Mouse (Mus musculus): ENCODE measurements at regions not wholly inside any gene's neighbourhood (a gene's known extent, or its start where the extent isn't known, plus 50 kb on each side); places are given as distances from the start of the nearest gene placed in this dataset.

DNA sequence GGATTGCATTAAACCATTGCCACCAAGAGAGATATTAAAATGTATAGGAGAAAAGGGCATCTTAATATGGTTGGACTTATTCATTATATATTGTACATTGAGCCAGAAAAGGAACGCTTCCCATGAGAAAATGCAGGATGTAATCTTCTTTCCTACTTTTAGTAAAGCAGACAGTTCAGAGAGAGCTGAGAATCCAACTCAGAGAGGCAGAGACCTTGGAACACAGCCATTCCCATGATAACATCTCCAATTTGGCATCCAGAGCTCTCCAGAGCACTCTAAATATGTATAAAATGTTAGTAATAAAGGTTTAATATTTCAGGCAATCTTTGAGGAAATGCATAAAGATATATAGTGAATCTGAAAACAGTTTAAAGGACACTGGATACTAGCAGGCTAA is 199.3 kb upstream of the Asb5 start:
- DNase-seq (ENCODE audit: low read depth, low spot score) = no peak

DNA sequence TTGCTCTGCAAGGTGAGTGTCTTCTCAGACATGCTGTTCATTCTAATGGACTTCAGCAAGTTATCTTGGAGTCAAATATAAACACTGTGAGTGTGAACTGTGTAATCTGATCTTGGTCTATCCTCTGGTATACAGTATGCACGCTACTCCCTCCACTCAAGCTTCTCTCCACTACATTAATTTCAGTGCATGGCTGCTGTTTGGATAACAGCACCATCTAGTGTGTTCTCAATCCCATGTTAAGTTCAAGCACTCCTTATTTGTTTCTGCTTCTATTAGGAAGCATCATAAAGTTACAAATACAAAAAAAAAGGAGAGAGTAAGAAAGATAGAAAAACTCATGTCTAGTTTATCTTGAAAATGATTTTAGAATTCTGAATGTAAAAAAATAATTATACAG is 197.5 kb upstream of the Asb5 start:
- DNase-seq (ENCODE audit: low read depth, low spot score) = no peak

DNA sequence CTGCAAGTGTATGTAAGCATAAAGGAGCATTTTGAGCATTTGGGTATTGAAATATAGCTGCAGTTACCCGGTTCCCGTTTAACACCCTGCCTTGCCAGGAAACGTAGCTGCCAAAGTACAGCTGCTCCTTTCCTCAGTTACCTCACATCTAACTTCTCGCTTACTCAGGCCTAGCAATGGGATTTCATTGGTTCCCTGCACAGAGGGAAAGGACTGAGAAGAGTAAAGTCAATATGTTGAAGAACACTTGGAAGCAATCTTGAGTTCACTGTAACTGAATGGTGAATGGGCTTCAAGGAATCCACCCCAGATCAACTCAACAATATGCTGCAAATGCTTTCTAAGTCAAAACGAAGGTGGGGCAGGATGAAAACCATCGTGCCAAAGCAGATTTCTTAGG is 178.3 kb upstream of the Asb5 start:
- DNase-seq (ENCODE audit: low read depth, low spot score) = no peak

DNA sequence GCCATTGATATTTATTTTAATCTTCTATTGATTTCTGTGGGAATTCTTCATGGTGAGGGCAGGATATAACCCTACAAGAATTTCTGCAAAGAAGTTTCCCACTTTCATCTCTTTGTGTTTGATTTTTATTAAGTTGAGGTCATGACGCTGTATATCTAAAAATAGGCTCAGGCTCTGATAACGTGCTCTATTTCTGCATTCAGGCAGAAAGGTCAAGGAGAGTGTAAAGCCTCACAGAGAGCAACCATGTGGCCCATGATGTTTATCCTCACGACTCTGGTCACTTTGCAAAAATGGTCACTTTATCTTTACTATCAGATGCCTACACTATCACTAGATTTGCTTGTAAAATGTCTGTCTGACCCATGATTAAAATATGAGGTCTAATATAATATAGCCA is 167.7 kb upstream of the Asb5 start:
- DNase-seq (ENCODE audit: low read depth, low spot score) = no peak

DNA sequence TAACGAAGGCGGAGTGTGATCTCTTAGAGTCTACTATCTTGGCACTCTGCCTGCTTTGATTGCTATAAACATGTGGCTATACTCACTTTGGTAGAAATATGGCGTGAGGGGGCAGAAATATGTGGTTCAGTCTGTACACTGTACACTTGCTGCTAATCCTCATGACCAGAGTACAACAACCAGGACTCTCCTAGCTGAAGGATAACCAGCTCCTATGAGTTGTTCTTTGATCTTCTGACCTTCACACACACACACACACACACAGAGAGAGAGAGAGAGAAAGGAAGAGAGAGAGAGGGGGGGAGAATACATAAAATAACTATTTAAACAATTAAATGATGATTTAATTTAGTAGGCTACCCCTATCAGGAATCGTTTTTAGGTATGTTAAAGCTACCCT is 158.9 kb upstream of the Asb5 start:
- no peak for DNase-seq (ENCODE audit: low read depth, low spot score)

DNA sequence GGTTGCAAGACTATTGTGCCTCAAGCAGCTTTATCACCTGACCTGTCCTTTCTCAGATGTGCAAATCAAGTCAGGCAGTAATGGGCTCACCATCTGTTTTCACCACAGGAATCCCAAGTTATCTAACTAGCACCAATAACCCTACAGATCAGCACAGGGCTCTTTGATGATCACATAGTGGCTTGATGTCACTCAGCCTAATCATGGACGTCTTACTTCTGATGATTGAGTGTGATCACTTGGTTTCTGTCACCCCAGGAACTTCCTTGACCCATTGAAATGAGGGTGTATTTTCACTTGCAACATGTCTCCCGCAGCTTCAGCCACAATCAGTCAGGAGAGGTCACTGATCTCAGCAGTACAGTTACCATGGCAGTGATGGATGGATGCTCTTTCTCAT is 158.3 kb upstream of the Asb5 start:
- no peak for DNase-seq (ENCODE audit: low read depth, low spot score)

DNA sequence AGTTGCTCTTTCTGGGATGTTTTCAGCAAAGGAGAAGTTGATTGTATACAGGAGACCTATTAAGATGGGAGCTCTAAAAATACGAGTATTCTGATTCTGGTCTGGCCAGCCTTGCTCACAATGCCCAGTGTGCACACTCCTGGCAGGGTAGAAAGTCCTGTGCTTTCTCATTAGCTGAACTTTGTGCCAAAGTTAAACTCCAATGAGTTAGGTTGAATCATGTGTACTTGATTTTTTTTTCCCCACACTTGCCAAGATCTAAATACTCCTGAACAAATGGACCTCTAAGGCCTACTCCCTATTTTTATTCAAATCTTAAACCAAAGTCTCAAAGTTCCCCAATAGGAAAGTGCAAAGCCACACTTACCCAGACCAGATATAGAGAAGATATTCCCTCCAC is 156.5 kb upstream of the Asb5 start:
- DNase-seq (ENCODE audit: low read depth, low spot score) = no peak

DNA sequence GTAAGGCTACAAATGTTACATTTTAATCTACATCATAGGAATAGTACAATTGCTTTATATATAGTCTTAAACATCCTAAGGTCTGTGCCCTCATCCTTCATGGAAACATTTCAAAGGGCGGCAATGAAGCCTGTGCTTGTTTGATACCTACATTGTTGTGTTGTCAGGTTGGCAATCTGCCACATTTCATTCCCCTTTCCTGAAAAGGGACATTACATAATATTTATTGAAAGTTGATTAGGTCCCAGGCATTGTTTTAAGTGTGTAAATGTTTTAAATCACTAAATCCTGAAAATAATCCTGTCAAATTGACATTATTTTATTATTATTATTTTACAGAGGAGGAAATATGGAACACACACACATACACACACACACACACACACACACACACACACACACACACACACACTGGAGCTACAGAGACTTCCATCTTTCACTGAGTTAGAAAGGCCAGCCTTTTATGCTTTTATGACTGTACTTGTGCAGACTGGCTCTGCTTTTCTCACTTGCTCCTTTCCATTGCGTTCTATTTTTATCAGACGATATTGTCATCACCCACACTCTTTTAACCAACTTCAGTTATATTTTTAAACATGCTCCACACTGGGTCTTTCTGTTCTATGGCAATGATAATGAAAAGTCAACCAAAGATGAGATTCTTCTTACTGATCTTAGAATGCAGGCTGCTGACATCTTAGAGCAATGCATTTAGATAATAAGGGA is 153.8 kb upstream of the Asb5 start:
- DNase-seq (ENCODE audit: low read depth, low spot score) = no peak

DNA sequence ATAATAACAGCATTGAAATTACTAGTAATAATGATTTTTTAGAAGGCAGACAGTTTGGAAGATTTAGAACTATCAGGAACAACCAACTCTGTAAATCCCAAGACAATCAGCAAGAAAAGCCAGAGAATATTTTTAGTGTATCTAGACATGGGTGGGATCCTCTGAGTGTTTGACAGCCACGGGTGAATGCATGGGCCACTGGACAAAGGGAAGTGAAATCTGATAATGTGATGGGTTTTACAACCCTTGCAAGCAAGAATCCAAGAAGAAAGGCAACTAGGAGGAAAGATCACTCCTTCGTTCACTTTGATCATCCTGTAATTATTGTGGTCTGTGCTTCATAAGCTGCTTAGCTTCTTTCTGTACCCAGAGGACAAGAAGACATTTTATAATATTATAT is 149.2 kb upstream of the Asb5 start:
- no peak for DNase-seq (ENCODE audit: low read depth, low spot score)

DNA sequence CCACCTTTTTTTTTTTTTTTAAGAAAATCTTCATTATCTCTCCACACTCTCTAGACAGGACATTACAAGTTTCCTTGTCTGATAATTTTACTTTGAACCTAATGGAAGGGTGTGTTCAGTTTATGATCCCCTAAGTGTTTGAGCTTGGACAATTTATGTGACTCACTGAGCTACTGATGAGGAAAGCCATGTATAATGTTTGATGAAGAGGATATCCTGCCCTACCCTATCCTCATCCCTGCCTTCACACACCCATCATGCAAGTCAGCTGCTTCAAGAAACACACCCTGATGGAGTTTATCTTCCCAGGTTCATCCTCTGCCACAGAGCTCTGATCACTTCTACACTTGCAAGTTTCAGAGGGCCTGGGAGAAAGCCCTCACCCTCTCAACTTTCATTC is 136.5 kb upstream of the Asb5 start:
- DNase-seq (ENCODE audit: low read depth, low spot score) = no peak

DNA sequence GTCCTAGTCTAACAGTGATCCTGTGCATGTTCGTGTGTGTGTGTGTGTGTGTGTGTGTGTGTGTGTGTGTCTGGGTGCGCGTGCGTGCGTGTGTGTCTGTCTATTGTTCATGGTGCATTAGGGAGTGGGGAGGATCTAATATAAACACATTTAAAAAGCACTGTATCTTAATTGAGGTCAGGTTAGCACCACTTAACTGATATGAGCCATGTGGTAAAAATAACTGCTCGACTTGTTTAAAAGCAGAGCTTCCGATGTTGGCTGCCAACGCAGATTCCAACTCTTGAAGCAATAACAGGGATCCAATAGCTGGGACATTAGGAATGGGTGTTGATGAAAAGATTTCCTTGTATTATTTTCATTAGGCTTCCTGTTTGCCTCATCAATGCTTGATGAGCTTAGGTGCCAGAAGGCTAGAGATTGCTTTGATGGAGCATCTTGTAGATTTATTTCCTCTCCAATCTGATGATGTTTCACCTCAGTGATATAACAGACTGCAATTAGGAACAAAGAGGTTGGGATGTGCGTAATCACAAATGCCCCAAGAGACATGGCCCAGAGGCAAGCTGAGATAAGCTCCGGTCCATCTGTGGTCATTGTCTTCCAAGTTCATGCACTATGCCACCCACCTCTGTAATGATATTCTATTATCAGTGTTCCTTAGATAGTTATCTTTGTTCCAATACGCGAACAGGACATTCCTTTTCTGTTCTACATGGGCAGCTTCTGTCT is 135.7 kb upstream of the Asb5 start:
- DNase-seq (ENCODE audit: low read depth, low spot score) = peak; percentile 2

DNA sequence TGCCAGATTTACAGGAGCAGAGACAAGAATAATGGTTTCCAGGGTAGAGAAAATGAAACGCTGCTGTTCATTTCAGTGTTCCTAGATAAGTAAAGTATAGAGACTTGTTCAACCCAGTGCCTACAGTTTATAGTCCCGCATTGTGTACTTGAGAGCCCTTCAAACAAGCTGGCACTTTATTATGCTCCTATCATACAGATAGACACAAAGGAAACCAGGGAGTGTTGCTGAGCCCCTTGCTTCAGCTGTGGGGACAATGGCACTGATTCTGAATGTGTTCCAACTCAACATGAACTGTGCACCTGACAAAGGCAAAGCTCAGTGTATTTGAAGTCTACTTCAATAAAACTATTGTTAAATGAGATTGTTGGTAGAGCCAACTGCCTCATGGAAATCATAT is 123.7 kb upstream of the Asb5 start:
- DNase-seq (ENCODE audit: low read depth, low spot score) = no peak

DNA sequence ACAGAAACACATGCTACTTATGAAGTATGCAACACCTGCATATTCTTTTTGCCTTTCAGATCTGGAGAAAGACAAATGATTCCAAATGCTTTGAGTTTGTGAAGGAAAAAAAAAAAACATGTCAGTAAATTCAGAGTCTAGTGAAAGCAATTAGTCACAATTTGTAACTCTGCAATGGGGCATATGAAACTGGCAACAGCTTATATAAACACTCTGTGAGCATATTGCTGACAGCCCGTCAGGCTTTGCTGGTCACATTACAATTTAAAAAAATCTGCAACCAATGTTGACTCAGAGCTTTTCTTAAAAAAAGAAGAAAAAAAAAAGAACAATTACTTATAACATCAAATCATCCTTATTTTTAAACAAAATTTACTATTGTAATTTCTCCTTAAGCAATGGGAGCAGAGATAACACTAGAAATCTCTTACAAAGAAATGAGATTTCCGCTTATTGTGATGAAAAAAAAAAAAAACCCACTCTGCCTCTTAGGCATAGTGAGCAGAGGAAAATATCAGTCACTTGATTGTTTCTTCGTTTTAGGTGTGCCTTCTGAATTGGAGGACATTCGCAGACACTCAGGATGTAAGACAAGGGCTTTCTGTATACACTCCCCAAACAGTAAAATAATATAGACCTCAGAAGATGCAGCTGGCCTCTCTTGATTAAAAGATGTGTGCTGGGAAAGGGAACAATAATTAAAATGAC is 115.1 kb upstream of the Asb5 start:
- no peak for DNase-seq (ENCODE audit: low read depth, low spot score)

DNA sequence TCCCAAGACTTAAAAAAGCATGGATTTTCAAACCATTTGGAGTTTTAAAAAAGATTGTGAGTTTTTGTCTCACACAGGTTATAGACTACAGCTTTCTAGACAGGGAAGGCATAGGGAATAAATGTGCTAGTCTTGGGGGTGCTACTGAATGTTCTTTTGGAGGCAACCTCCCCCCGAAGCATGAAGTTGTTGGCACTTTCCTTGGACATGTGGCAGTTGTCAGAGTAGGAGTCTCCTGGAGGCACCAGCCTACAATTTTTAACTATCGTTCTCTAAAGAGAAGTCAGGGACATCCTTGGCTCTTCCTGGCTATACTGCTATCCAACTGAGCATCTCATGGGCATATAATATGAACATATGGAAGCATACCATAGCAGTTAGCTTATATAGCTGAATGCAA is 112.7 kb upstream of the Asb5 start:
- DNase-seq (ENCODE audit: low read depth, low spot score) = no peak

DNA sequence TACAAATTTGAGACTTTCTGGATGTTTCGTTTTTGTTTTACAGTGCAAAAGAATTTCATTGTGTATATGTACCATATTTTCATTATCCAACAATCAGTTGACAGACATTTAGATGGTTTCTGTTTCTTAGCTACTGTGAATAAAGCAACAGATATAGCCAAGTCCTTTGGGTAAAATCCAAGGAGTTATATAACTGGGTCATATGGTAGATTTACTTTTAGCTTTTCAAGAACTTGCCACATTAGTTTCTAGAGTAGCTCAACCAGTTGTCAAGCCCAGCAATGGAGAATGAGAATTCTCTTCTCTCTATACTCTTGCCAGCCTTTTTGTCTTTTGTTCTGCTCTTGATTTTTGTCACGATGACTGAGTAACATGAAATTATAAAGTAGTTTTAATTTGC is 111.3 kb upstream of the Asb5 start:
- DNase-seq (ENCODE audit: low read depth, low spot score) = no peak

DNA sequence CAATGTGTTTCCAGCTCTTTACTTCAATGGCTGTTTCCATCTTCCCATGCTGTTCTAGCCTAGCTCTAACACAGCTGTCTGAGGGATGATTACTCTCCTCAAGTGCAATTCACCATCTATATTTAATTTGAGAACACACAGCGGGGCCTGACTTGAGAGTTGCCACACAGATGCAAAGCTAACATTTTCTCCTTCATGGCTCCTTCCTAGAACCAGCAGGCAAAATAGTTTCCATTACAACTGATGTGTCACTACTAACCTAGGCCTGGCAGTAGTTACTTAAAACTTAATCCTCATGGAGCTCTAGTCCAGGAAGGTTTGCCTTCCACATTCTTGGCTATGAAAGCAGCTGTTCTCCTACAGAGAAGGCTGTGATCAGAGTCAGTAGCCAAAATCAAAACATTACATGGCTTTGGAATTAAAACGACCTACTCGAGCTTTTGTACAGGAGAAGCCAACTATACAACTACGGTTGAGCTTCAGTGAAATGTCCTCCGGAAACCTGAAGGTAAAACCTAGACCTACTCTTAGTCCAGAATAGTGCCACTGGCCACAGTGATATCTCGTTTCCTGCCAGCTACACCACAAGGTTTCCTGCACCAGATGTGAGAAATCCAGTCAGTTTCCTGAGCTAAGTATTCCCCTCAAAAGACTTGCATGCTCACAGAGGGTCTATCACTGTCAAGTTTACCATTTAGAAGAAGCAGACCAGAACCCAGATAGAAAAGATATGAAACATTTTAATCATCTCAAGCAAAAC is 108.9 kb upstream of the Asb5 start:
- no peak for DNase-seq (ENCODE audit: low read depth, low spot score)

DNA sequence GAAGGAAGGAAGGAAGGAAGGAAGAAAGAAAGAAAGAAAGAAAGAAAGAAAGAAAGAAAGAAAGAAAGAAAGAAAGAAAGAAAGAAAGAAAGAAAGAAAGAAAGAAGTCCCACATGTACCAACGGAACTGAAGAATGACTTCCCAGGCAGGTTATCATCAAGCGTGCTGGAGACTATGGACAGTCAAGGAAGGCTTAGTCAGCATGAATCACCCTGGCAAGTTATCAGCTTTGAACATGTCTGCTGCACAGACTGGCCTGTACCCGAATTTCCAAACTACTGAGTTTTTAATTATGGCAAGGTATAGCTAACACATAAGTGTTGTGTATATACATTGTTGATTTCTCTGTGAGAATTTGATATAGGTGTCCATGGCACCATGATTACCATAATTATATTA is 104.3 kb upstream of the Asb5 start:
- DNase-seq (ENCODE audit: low read depth, low spot score) = no peak

DNA sequence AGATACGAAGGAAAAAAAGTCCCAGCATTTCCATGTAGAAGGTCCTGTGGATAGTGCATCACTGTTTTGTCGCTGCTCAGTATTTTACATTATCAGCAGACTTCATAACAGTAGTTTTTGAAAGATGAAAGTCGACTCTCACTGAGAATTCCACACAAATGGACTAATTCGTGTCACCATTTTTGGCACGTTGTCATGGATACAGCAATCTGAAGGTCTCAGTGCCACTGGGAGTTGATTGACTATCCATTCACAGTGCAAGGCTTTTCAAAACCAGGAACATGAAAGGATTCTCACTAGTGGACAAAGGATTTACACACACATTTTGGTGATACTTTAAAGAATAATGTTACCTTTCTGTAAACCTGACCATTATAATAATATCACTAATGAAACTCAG is 93.7 kb upstream of the Asb5 start:
- DNase-seq (ENCODE audit: low read depth, low spot score) = no peak

DNA sequence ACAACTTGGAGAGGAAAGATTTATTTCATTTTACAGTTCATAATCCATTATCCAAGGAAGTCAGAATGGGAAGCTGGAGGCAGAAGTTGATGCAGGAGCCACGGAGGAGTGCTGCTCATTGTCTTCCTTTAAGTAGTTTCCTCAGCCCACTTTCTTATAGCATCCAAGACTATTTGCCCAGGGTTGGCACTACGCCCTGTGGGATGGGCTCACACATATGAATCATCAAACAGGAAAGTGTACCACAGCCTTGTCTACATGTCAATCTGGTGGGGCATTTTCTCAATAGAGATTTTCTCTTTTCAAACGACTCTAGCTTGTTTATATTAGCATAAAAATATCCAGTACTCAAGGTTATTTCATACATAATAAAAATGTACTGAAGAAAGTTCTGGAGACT is 88.2 kb upstream of the Asb5 start:
- no peak for DNase-seq (ENCODE audit: low read depth, low spot score)

DNA sequence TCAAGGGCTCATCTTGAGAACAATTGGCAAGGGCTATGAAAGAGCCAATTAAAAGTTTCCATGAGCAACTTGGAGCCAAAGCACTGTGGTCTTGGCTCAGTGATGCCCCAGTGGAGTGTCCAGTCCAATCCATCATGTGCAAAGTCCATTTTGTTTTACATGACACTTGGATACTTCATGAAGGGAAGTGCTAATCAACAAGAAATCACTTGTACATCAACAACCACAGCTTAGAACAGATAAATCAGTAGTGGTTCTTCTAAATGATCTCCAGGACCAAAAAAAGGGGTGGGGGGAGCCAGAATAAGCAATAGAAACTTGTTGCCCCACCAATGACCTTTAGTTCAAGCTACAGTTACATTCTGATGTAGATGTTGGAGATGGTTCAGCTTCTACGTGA is 87.0 kb upstream of the Asb5 start:
- DNase-seq (ENCODE audit: low read depth, low spot score) = no peak

DNA sequence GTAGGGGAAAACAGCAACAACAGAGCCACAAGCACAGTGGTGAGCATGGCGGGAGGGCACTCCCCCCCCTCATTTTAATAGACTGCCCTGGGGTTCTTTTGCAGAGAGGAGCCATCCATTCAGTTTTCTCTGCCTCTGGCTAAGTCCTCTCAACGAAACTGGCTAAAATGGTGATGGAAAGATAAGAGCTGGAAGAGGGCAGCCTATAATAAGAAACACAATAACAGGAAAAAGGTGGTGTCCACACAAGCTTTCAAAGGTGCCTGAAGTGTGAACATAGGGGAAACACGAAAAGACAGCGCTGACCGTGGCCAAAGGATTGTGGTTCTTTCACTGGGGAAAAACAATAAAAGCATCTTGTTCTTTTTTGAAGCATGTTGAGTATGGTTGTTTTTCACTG is 83.0 kb upstream of the Asb5 start:
- DNase-seq (ENCODE audit: low read depth, low spot score) = no peak

DNA sequence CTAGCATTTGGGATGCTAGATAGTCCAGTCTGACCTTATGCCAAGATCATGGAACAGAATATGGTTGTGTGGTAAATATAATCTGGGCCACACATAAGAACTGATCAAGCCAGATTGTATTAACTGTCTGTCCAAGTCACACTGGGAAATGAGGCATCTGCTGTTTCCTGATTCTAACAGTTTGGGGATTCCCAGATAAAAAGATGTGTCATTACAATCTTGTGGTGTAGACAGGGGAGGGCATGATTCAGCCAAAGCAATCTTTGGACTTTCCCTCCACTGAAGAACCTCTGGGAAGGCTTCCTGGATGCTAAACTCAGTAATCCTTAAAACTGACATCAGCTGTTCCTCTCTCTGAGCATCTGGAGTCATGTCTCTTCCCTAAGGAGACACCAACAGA is 79.6 kb upstream of the Asb5 start:
- no peak for DNase-seq (ENCODE audit: low read depth, low spot score)

Measured in skeletal muscle tissue, adult 2 months (tissue).